Mouse (Mus musculus) C2C12 (cell line): ENCODE data around the gene Abhd17b. TPM values are rescaled to one million over a fixed set of nuclear protein-coding genes. Genes with fewer than 3 reads are reported as not detected.

ENCODE experiments used
- H3K27me3 ChIP-seq: one replicate; pipeline ENCODE4 v1.6.1; 2011; ENCODE audit not compliant: control insufficient read depth, insufficient read depth, insufficient read length
- H3K36me3 ChIP-seq: one replicate; pipeline ENCODE4 v1.6.1; 2011; ENCODE audit not compliant: control insufficient read depth, insufficient read depth
- H3K4me3 ChIP-seq: one replicate; pipeline ENCODE4 v1.5.1; 2011; ENCODE audit warnings: mild to moderate bottlenecking, control low read depth; ENCODE audit not compliant: poor library complexity, insufficient read depth, severe bottlenecking
- H3K79me2 ChIP-seq: one replicate; pipeline ENCODE4 v1.6.1; 2011; ENCODE audit not compliant: control insufficient read depth, insufficient read depth
- H3K79me3 ChIP-seq: one replicate; pipeline ENCODE4 v1.6.1; 2011; ENCODE audit warnings: low read depth, control low read depth
- H3ac ChIP-seq: one replicate; pipeline ENCODE3; 2011; ENCODE audit warnings: low read depth; ENCODE audit not compliant: control insufficient read depth, insufficient read length
- CEBPB ChIP-seq: IDR thresholded peaks from one replicate; pipeline ENCODE4 v1.6.1; 2011; ENCODE audit warnings: low read depth, mild to moderate bottlenecking, control low read depth, moderate library complexity
- CTCF ChIP-seq: IDR thresholded peaks from one replicate; pipeline ENCODE4 v1.5.1; 2011; ENCODE audit not compliant: control insufficient read depth, insufficient read depth, insufficient read length
- FOSL1 ChIP-seq: IDR thresholded peaks from one replicate; pipeline ENCODE4 v1.8.0; 2011; ENCODE audit warnings: mild to moderate bottlenecking, low read length; ENCODE audit not compliant: poor library complexity, insufficient read depth, severe bottlenecking
- MAX ChIP-seq: IDR thresholded peaks from one replicate; pipeline ENCODE4 v1.6.1; 2011; ENCODE audit warnings: mild to moderate bottlenecking, control low read depth
- MYOD1 ChIP-seq: IDR thresholded peaks from one replicate; pipeline ENCODE4 v1.6.1; 2011; ENCODE audit warnings: low read depth; ENCODE audit not compliant: control insufficient read depth, insufficient read length
- MYOG ChIP-seq: IDR thresholded peaks from one replicate; pipeline ENCODE4 v1.6.1; 2011; ENCODE audit not compliant: control insufficient read depth, insufficient read length; ENCODE audit errors: extremely low read depth
- USF1 ChIP-seq: IDR thresholded peaks from one replicate; pipeline ENCODE4 v1.6.1; 2011; ENCODE audit warnings: low read depth, mild to moderate bottlenecking, control low read depth, moderate library complexity
- polyA plus RNA-seq: library from polyadenylated mRNA; unstranded; fragments of >200 nt; fragmentation: generic; extraction: Trizol; gene quantifications from one replicate; pipeline ENCODE4 v1.2.1, GENCODE M21; 2012; ENCODE audit warnings: missing spikeins

Gene Abhd17b
- polyA plus RNA-seq, 1 experiment = 6.2 TPM

GRCm38 (mm10) chr19:21660734-21661133, 7.7 kb downstream of the Abhd17b start:
- Histone ChIP-seq H3K27me3 (no peaks in the 10 kb centered on the region), H3ac (no peak overlapping the region), H3K4me3 (no peak overlapping the region), H3K79me2 (peaks cover 100% of the 10 kb centered on the region), H3K79me3 (peaks cover 95% of the 10 kb centered on the region), H3K36me3 (peaks cover 10% of the 10 kb centered on the region)
- no peak for TF ChIP-seq MYOG
- no peak for TF ChIP-seq FOSL1
- no peak for TF ChIP-seq MAX
- no peak for TF ChIP-seq CTCF
- no peak for TF ChIP-seq USF1
- no peak for TF ChIP-seq CEBPB

DNA sequence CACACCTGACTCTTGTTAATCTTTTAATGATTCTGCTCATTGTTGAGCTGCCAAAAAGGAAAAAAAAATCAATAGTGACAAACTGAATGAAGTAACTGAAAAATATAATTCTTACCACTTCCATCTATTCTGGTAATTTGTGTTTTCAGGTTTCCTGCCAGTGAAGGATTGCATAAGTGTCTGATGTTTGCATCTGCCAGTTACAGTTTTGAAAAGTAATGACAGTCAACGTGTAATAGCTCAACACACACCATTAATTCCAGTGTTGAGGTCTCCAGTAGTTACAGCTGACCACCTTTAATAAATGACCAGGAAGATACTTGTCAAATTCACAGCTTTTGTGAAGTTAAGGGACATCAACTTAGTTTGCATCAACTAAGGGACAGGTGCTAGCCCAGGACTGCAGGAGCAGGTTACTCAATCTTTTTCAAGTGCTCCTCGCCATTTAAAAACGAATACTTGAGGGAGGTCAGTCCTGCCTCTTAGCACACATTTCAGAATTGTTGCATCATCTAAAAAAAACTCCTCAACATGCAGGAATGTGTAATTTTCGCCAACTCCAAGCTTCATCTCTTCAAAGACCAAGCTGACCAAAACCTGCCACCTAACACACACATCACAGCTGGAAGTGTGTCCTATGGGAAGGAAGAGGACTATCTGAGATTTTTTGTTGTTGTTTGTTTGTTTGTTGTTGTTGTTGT, 10.9 kb downstream of the Abhd17b start:
- H3ac ChIP-seq = no peak overlapping the region
- H3K27me3 ChIP-seq = no peaks in the 10 kb centered on the region
- H3K79me2 ChIP-seq = peaks cover 93% of the 10 kb centered on the region
- TF ChIP-seq CEBPB (peak; percentile 36), CTCF (no peak)
- H3K36me3 ChIP-seq = peaks cover 4% of the 10 kb centered on the region
- H3K79me3 ChIP-seq = peaks cover 85% of the 10 kb centered on the region
- H3K4me3 ChIP-seq = no peak overlapping the region

DNA sequence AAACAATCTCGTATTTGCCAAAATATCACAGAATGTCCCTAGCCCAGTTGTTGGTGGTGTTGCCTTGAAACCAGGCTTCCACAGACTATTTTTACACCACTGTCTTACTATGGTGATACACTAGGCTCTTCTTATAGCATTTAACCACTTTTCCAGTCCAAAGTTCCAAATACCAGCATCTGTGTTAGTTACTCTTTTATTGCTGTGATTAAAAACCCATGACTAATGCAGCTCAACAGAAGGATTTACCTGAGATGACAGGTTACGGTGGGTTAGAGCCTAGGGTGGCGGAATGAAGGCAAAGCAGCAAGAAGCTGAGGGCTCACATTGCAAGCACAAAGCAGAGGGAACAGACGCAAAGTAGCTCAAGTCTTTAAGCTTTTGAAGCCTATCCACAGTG, 16.7 kb downstream of the Abhd17b start:
- H3K79me2 ChIP-seq = peaks cover 90% of the 10 kb centered on the region
- no peak overlapping the region for H3K4me3 ChIP-seq
- H3K36me3 ChIP-seq = peaks cover 16% of the 10 kb centered on the region
- H3K79me3 ChIP-seq = peaks cover 74% of the 10 kb centered on the region
- H3K27me3 ChIP-seq = no peaks in the 10 kb centered on the region
- TF ChIP-seq MYOD1 (no peak), MAX (no peak), MYOG (no peak), CTCF (no peak), FOSL1 (no peak), USF1 (no peak), CEBPB (no peak)
- no peak overlapping the region for H3ac ChIP-seq

DNA sequence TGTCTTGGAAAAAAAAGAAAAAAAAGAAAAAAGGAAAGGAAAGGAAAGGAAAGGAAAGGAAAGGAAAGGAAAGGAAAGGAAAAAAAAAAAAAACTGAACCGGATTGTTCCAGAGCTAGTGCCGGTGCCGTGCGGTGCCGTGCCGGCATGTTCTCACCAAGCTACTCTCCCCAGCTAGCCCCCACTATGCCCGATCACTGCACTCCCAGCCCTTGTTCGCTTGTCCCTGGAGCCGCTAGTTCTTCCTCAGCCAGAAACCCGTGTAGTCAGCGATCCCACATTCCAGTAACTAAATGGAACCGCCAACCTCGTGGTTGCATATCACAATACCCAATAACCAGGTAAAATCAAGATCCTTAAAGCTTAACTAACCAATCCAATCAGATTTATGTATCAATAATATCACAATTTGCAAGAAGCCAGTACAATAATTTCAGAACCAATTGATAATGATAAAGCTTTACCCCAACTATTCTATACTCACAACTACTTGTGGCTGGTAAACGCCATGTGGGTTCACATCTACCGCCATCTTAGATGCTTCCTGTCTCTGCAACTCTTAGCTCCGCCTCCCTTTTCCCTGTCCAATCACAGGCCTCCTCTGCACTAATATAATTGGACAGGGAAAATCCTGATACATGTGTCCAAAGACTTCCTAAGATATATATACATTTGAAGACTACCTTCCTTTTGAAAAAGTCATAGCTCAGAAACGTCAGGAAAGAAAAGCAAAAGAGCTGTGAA, 21.5 kb downstream of the Abhd17b start:
- Histone ChIP-seq H3K36me3 (peaks cover 25% of the 10 kb centered on the region), H3K27me3 (no peaks in the 10 kb centered on the region), H3K4me3 (no peak overlapping the region), H3K79me2 (peaks cover 85% of the 10 kb centered on the region), H3K79me3 (peaks cover 64% of the 10 kb centered on the region), H3ac (no peak overlapping the region)
- TF ChIP-seq FOSL1 (no peak), CTCF (no peak), MYOG (no peak), MYOD1 (no peak), MAX (no peak), USF1 (no peak), CEBPB (no peak)

DNA sequence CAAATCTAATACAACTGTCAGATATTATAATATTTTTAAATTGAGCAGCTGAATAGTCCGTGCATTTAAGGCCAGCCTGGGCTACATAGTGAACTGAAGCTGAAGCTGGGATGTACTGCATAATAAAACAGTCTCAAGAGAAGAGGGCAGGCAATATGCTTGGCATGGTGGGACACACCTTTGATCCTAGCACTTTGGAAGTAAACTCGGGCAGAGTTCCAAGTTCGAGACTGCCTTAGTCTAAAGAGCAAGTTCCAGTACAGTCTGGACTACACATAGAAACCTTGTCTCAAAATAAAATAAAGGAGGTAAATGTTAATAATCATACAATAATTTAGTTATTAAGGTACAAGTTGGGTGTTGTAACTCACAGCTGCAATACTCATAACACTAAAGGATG, 27.1 kb downstream of the Abhd17b start:
- peaks cover 31% of the 10 kb centered on the region for H3K79me2 ChIP-seq
- TF ChIP-seq USF1 (no peak), FOSL1 (no peak), MYOD1 (no peak), CEBPB (no peak), CTCF (no peak), MYOG (no peak), MAX (no peak)
- H3K36me3 ChIP-seq = peaks cover 49% of the 10 kb centered on the region
- H3K79me3 ChIP-seq = peaks cover 21% of the 10 kb centered on the region
- no peaks in the 10 kb centered on the region for H3K27me3 ChIP-seq
- no peak overlapping the region for H3K4me3 ChIP-seq
- H3ac ChIP-seq = no peak overlapping the region

DNA sequence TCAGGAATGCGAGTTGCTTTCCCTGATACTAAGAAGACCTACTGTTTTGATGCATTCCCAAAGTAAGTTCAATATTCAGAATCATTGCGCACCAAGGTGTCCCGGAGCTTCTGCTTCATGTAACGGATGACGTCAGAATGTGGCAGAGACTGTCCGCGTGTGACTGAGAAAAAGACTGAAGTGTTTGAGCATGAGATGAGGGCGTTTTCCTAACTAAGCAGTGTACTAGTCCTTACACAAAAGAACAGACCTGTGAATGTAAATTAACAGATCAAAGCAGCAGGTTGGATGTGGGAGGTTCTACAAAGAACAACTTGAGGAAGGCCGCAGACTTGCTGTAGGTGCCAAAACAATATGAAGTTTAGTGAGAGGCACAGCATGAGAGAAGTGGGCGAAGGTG, 28.0 kb downstream of the Abhd17b start:
- peaks cover 22% of the 10 kb centered on the region for H3K79me2 ChIP-seq
- no peak for TF ChIP-seq USF1
- H3K27me3 ChIP-seq = no peaks in the 10 kb centered on the region
- H3K79me3 ChIP-seq = peaks cover 13% of the 10 kb centered on the region
- no peak overlapping the region for H3K4me3 ChIP-seq
- no peak overlapping the region for H3ac ChIP-seq
- H3K36me3 ChIP-seq = peaks cover 49% of the 10 kb centered on the region
